Mouse (Mus musculus) myocyte (in vitro differentiated cells): ENCODE results near the gene Camk1g.

Experiments
- CEBPB ChIP-seq: IDR thresholded peaks from 2 replicates; pipeline ENCODE4 v1.6.1; 2011; ENCODE audit warnings: mild to moderate bottlenecking, moderate library complexity; ENCODE audit not compliant: poor library complexity, insufficient read depth, severe bottlenecking
- E2F4 ChIP-seq: IDR thresholded peaks from one replicate; pipeline ENCODE4 v1.6.1; 2011; ENCODE audit warnings: mild to moderate bottlenecking, control low read depth, moderate library complexity; ENCODE audit not compliant: insufficient read depth
- MAX ChIP-seq: IDR thresholded peaks from one replicate; pipeline ENCODE4 v1.6.1; 2011; ENCODE audit warnings: low read depth, mild to moderate bottlenecking, control low read depth
- MYOG ChIP-seq, 3 experiments: IDR thresholded peaks; one replicate each; pipeline ENCODE4 v1.6.1; 2011; ENCODE audit warnings: control low read depth in 2 of 3, low read depth in 2 of 3, mild to moderate bottlenecking in 2 of 3; ENCODE audit not compliant: insufficient read length in 2 of 3, control insufficient read depth in 1 of 3, insufficient read depth in 1 of 3
- POLR2A ChIP-seq: IDR thresholded peaks from one replicate; pipeline ENCODE4 v1.6.1; 2011; ENCODE audit warnings: low read depth, mild to moderate bottlenecking, control low read depth, moderate library complexity; ENCODE audit not compliant: insufficient read length
- POLR2AphosphoS2 ChIP-seq: IDR thresholded peaks from one replicate; pipeline ENCODE4 v1.6.1; 2011; ENCODE audit warnings: low read depth, control low read depth; ENCODE audit not compliant: insufficient read length
- REST ChIP-seq: IDR thresholded peaks from one replicate; pipeline ENCODE4 v1.6.1; 2011; ENCODE audit warnings: mild to moderate bottlenecking, control low read depth, moderate library complexity; ENCODE audit not compliant: insufficient read depth, insufficient read length
- TCF12 ChIP-seq: IDR thresholded peaks from one replicate; pipeline ENCODE4 v1.6.1; 2011; ENCODE audit warnings: mild to moderate bottlenecking, control low read depth; ENCODE audit not compliant: poor library complexity, insufficient read depth, severe bottlenecking
- TCF3 ChIP-seq: IDR thresholded peaks from one replicate; pipeline ENCODE4 v1.6.1; 2011; ENCODE audit warnings: low read depth, control low read depth; ENCODE audit not compliant: insufficient read length
- USF1 ChIP-seq: IDR thresholded peaks from one replicate; pipeline ENCODE4 v1.6.1; 2011; ENCODE audit warnings: low read depth, mild to moderate bottlenecking, control low read depth, moderate library complexity

GRCm38 (mm10) chr1:193301216-193302092 lies 68.6 kb downstream of the Camk1g start:
- TF ChIP-seq E2F4 (no peak), POLR2A (no peak), TCF3 (no peak), MYOG (IDR thresholded peaks at IDR 0.05; ENCODE audit: control insufficient read depth in 1 of 3, insufficient read depth in 1 of 3, insufficient read length in 2 of 3, low read depth in 2 of 3) (peak in 1 of 3 experiments; percentile 82), MAX (no peak), CEBPB (no peak), TCF12 (no peak), POLR2AphosphoS2 (no peak), USF1 (no peak), REST (no peak)
